Mouse (Mus musculus): ENCODE measurements around the gene Sfxn2. TPM values are rescaled to one million over a fixed set of nuclear protein-coding genes. Genes with fewer than 3 reads are reported as not detected.

Gene Sfxn2
- total RNA-seq, 2 experiments from 2014 or later: 3.2 to 3.7 TPM

DNA sequence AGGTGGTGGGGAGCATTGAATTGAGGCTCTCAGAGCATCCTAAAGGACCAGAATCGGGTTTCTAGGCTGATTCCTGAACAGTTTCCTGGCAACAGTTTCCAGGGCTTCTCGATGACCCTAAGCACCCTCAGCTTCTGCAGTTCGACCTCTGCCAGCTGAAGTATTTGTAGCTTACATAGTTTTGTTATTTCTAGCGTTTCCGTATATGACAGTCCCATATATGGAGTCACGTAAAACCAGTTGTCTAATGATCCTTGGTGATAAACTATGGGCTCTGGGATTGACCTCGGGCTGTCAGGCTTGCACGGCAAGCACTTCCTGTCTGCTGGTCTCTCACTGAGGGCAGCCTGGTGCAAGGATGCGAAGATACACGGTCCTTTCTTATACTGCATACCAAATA, 52.4 kb downstream of the Sfxn2 start:
- H3K27ac ChIP-seq: peak overlapping the region; percentile 95
- intact Hi-C loops (cut with DNase I): loop anchor here (1.0 kb wide), 1 partner anchor 16 kb away; no protein-coding TSS in a partner anchor

DNA sequence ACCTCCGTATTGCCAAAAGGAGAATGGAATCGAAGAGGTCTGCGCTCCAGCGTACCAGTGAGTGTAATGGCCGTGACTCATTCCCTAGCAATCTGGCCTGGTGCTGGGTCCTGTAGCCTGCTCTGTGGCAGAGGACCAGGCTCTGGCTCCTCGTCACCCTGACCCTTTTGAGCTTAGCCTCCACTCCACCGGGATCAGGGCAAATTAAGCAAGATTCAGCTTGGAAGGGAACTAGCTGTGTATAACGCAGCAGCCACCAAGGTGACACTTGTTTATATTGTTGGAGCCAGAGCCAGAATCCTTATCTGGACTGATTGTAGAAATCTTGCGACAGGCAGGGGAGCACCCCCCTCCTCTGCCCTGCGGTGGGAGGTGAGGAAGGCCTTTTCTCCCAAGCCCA, 55.2 kb downstream of the Sfxn2 start:
- intact Hi-C loops (cut with DNase I): no loop called here
- peak overlapping the region; percentile 64 for H3K27ac ChIP-seq
- no peak for DNase-seq
- peak overlapping the region; percentile 50 for H3K4me3 ChIP-seq
- TF ChIP-seq CTCF (IDR thresholded peaks at IDR 0.05): no peak

More for the DNA sequence above, 52.4 kb downstream of the Sfxn2 start:
- DNase-seq: no peak
- TF ChIP-seq CTCF (IDR thresholded peaks at IDR 0.05): no peak
- H3K4me3 ChIP-seq: peak overlapping the region; percentile 72

DNA sequence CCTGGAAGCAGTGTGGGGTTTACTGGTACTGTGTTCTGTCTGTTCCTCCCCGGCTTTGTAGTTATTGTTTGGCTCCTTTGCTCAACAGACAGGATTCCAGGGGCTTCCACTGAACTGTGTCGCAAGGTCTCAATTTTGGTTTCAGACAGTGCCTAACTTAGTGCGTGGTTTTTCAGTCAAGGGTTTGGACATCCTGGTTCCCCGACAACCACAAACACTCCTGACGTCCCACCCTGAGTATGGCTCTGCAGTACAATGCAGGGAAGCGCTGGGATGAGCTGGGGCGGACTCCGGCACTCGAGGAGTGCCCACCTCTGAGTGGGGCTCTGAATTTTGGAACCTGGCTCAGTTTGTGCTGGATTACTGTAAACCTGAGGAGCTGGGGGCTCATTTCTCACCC, 56.6 kb downstream of the Sfxn2 start:
- intact Hi-C loops (cut with DNase I): no loop called here
- DNase-seq: no peak
- Histone ChIP-seq H3K4me3 (peak overlapping the region; percentile 36), H3K27ac (peak overlapping the region; percentile 71)
- TF ChIP-seq CTCF (IDR thresholded peaks at IDR 0.05): no peak

DNA sequence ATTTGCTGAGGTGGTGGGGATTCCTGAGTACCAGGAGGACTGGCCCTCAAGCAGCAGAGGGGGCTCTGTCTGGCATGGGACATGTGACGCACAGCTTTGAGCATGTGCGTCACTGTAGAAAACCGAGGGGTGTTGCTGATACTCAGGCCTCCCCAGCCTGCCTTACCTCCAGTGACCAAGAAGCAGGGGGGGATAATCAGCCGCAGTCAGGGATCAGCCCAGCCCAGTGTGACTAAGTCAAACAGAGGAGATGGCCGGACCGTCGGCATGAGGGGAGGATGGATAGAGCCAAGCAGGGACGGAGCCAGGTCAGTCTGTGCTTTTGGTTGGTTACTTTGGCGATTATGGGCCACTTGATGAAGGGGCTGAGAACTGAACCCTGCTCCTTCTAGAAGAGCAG, 58.5 kb downstream of the Sfxn2 start:
- H3K4me3 ChIP-seq: no peak overlapping the region
- no peak for TF ChIP-seq CTCF (IDR thresholded peaks at IDR 0.05)
- DNase-seq: no peak
- intact Hi-C loops (cut with DNase I): no loop called here
- peak overlapping the region; percentile 71; the same call in 1 of the 2 replicates for H3K27ac ChIP-seq

DNA sequence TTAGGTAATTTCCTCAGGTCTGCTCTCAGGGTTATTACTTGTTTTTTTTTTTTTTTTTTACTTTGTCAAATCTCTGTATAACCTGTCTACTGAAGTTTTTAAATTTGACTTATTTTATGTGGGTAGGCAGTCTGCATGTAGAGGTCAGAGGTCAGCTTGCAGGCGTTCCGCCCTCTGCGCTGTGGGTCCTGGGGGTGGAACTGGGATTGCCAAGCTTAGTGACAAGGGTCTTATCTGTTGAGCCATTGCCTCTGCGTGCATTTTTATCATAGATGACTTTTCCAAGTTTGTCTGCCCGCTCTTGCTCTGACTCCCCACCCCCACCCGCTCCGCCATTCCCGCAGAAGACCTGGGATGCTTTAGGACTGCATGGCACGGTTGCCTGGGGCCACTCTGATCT, 62.6 kb downstream of the Sfxn2 start:
- Histone ChIP-seq H3K27ac (peak overlapping the region; percentile 95), H3K4me3 (peak overlapping the region; percentile 50)
- intact Hi-C loops (cut with DNase I): no loop called here
- no peak for TF ChIP-seq CTCF (IDR thresholded peaks at IDR 0.05)
- no peak for DNase-seq

GRCm38 (mm10) chr19:46637598-46637997, 64.4 kb downstream of the Sfxn2 start:
- intact Hi-C loops (cut with DNase I): no loop called here
- no peak for TF ChIP-seq CTCF (IDR thresholded peaks at IDR 0.05)
- Histone ChIP-seq H3K4me3 (no peak overlapping the region), H3K27ac (peak overlapping the region; percentile 95)
- DNase-seq: no peak

- H3K4me3 ChIP-seq: peak overlapping the region; percentile 50
- DNase-seq: no peak
- intact Hi-C loops (cut with DNase I): no loop called here
- H3K27ac ChIP-seq: peak overlapping the region; percentile 95
- no peak for TF ChIP-seq CTCF (IDR thresholded peaks at IDR 0.05)
These were observed 65.9 kb downstream of the Sfxn2 start for GRCm38 (mm10) chr19:46639053-46639452.

GRCm38 (mm10) chr19:46639496-46639895, 66.3 kb downstream of the Sfxn2 start:
- peak overlapping the region; percentile 50 for H3K4me3 ChIP-seq
- intact Hi-C loops (cut with DNase I): no loop called here
- H3K27ac ChIP-seq: peak overlapping the region; percentile 95
- TF ChIP-seq CTCF (IDR thresholded peaks at IDR 0.05): no peak
- peak; percentile 61 for DNase-seq

- TF ChIP-seq CTCF (IDR thresholded peaks at IDR 0.05): no peak
- H3K4me3 ChIP-seq: peak overlapping the region; percentile 65
- no peak for DNase-seq
- intact Hi-C loops (cut with DNase I): loop anchor here (1.0 kb wide), 1 partner anchor 15 kb away; no protein-coding TSS in a partner anchor
- H3K27ac ChIP-seq: peak overlapping the region; percentile 95
These were observed 67.6 kb downstream of the Sfxn2 start for GRCm38 (mm10) chr19:46640780-46641179.

DNA sequence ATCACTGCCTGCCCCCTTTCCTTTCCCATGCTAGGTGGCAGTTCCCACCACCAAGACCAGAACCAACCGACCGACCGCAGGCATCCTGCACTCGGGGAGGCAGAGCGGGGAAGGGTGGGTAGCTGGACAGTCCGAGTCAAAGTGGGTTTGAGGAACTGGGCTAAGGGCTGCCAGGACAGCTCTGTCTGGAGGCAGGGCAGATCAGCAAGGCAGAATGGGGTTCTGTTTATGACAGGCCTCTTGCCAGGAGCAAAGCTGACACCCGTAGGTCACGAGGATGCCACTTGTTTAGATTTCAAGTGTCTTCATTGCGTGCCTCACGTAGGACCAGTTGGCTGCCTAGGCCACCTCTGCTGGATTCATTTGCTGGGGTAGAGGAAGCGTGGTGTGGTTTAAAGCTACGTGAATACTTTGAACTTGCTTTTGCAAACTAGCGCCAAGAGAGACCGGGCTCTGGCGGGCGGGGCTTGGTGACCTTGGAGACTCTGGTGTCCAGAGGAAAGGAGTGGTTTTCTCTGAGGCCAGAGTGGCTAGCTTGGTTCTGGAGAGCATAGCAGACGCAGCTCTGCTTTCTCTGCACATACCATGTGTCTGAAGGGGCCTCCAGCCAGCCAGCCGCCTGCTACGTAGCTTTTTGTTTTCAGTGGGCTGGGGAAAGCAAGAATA, 68.4 kb downstream of the Sfxn2 start:
- Histone ChIP-seq H3K4me3 (peak overlapping the region; percentile 65), H3K27ac (peak overlapping the region; percentile 95)
- TF ChIP-seq CTCF (IDR thresholded peaks at IDR 0.05): no peak
- peak; percentile 89 for DNase-seq
- intact Hi-C loops (cut with DNase I): loop anchor here (1.0 kb wide), 1 partner anchor 16 kb away; no protein-coding TSS in a partner anchor

DNA sequence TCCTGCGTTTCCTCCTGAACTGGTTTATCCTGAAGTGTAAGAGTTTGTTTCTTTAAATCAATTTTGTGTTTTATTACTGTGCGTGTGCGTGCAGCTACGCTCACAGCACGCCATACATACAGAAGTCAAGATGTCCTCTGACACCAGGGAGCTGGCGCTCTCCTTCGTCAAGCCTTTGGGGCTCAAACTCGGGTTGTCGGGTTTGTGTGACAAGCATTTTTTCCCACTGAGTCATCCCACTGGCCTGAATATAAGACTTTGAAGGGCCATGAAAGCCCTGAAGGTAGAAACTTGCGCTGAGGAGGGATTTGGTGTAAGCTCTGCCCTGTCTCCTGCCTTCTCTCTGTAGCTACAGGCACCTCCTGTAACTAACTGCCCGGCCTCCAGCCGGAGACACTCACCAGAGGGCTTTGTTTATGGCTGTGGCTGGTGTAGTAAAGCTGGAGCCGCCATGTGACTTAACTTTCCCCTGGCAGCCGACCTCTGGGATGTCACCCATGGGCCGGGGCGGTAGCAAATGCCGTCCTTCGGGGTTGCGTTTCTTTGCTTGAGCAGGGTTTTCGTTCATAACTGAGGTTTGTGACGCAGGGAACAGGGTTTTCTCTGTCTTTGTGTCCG, 69.1 kb downstream of the Sfxn2 start:
- no peak for TF ChIP-seq CTCF (IDR thresholded peaks at IDR 0.05)
- peak overlapping the region; percentile 65 for H3K4me3 ChIP-seq
- H3K27ac ChIP-seq: peak overlapping the region; percentile 95
- intact Hi-C loops (cut with DNase I): no loop called here
- peak; percentile 72 for DNase-seq

DNA sequence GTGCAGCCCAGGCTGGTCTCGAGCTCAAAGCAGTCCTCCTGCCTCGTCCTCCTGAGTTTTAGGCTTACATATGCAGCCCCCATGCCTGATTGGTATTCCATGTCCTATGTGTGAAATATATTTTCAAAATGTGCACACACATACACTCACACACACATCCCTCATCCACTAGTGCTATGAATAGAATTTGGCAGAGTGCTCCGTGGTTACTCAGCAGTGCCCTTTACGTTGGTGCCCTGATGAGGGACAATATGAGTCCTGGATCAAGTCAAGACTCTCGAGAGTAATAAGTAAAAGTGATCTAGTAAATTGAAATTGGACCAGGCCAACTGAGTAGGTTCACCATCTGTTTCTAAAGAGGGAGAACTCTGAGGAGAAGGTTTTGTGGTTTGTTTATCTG, 70.1 kb downstream of the Sfxn2 start:
- TF ChIP-seq CTCF (IDR thresholded peaks at IDR 0.05): no peak
- H3K4me3 ChIP-seq: peak overlapping the region; percentile 65
- DNase-seq: peak; percentile 53
- intact Hi-C loops (cut with DNase I): no loop called here
- H3K27ac ChIP-seq: peak overlapping the region; percentile 95

DNA sequence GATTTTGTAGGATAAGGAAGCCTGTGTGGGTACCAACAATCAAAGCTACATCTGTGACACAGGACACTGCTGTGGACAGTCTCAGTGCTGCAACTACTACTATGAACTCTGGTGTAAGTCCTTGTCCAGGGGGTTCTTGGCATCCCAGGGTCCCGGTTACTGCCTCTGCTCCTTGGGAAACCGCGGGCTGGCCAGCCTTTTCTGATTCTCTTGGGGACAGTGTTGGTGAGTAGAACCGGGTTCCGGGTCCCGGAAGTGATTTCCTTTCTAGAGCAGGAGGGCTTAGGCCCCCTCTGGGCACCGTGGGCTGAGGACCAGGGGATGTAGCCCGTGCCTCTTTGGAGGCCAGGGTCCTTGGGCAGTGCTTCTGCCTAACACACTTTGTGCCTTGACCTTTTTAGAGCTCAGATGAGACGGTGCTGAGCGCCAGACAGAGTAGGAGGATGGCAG, 71.2 kb downstream of the Sfxn2 start:
- Histone ChIP-seq H3K4me3 (peak overlapping the region; percentile 65), H3K27ac (peak overlapping the region; percentile 95)
- no peak for DNase-seq
- no peak for TF ChIP-seq CTCF (IDR thresholded peaks at IDR 0.05)
- intact Hi-C loops (cut with DNase I): no loop called here

Data from gastrocnemius, adult 2 months (tissue).